Mouse (Mus musculus) left cerebral cortex, postnatal 14 days (tissue): ENCODE results near the gene H3f3b. TPM values are rescaled to one million over a fixed set of nuclear protein-coding genes. Genes with fewer than 3 reads are reported as not detected.
A peak's percentile ranks its signal among the peaks of the same experiment; 100 is the strongest.

Source experiments
- DNase-seq, 2 experiments: peaks; one replicate each; pipeline ENCODE4 v3.0.0; 2021 to 2022; ENCODE audit warnings: low spot score in 2 of 2, mixed read lengths in 1 of 2
- intact Hi-C: fragments of 180-260 bp; cut with DNase I; formaldehyde crosslinking; loops from one replicate; pipeline ENCODE4 v1.15.1; 2025
- total RNA-seq, 2 experiments: library from RNA; stranded (reverse); gene quantifications; 2 replicates each; pipeline ENCODE4 v1.2.3; 2021

H3f3b gene
- total RNA-seq, 2 experiments from 2014 or later = 254 to 295 TPM

DNA sequence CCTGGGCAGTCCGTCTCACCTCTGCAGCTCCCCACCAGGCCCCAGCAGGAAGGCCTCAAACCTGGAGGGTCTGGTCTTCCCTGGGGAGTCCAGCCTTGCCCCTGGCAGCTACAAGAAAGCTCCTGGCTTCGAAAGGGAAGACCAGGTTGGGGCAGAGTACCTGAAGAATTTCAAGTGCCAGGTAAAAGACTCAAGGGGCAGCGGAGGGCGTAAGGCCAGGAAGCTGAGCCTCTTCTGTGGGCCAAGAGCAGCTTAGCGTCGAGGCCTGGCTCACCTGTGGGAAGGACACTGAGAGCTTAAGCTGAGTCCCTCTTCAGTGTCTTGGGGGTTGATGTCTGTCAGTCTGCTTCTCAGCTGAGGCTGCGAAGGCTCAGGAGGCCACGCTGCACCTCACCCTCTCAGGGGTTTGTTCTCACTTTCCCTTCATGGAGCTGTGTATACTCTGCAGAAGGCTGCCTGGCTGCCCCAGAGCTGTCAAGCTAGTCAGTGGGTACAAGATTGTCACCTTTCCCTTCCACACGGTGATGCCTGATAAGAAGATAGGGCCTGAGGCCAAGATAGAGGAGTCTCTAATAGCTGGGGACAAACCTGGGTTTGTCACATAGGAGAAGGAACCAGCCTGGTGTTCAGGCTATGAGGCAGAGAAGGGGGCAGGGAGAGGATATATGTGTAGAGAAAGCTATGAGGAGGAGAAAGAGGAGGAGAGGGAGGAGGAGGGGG is 25.9 kb upstream of the H3f3b start:
- intact Hi-C loops = no loop called here
- no peak for DNase-seq

- intact Hi-C loops = no loop called here
- DNase-seq = no peak
Observed at GRCm38 (mm10) chr11:116050196-116050595, 22.4 kb upstream of the H3f3b start.

- no peak for DNase-seq
- intact Hi-C loops = no loop called here
Observed at GRCm38 (mm10) chr11:116049610-116050009, 21.8 kb upstream of the H3f3b start.

GRCm38 (mm10) chr11:116045173-116045572 is 17.4 kb upstream of the H3f3b start:
- intact Hi-C loops = no loop called here
- no peak for DNase-seq

GRCm38 (mm10) chr11:116043286-116043685 is 15.5 kb upstream of the H3f3b start:
- DNase-seq = no peak
- intact Hi-C loops = no loop called here

- intact Hi-C loops = no loop called here
- no peak for DNase-seq
Observed at GRCm38 (mm10) chr11:116042372-116043138, 14.8 kb upstream of the H3f3b start.

GRCm38 (mm10) chr11:116041833-116042232 is 14.1 kb upstream of the H3f3b start:
- no peak for DNase-seq
- intact Hi-C loops = no loop called here

DNA sequence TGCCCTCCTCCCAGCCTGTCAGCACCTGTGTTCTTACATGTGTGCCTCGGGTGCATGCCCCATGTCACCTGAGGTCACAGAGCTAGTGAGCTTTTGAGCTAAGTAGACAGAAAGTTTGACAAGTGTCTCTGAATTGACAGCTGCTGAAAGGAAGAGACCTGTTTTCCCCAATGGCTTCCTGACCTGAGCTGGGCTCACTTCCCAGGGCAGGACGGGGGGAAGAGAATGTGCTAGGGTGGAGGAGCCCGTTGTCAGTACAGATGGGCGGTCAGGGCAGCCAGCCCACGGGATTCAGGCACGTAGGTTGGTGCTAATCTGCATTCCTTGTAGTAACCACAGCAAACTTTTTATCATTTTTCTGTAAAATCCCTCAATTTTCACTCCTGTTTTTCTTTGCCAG is 12.8 kb upstream of the H3f3b start:
- intact Hi-C loops = no loop called here
- no peak for DNase-seq

GRCm38 (mm10) chr11:116037826-116038225 is 10.1 kb upstream of the H3f3b start:
- intact Hi-C loops = no loop called here
- DNase-seq = no peak

- no peak for DNase-seq
- intact Hi-C loops = no loop called here
Observed at GRCm38 (mm10) chr11:116036671-116037070, 8.9 kb upstream of the H3f3b start.

- no peak for DNase-seq
- intact Hi-C loops = loop anchor here (5.0 kb wide), 1 partner anchor 53 kb away; the partner anchor contains the start of gene Wbp2
Observed at GRCm38 (mm10) chr11:116034584-116034983, 6.8 kb upstream of the H3f3b start.

DNA sequence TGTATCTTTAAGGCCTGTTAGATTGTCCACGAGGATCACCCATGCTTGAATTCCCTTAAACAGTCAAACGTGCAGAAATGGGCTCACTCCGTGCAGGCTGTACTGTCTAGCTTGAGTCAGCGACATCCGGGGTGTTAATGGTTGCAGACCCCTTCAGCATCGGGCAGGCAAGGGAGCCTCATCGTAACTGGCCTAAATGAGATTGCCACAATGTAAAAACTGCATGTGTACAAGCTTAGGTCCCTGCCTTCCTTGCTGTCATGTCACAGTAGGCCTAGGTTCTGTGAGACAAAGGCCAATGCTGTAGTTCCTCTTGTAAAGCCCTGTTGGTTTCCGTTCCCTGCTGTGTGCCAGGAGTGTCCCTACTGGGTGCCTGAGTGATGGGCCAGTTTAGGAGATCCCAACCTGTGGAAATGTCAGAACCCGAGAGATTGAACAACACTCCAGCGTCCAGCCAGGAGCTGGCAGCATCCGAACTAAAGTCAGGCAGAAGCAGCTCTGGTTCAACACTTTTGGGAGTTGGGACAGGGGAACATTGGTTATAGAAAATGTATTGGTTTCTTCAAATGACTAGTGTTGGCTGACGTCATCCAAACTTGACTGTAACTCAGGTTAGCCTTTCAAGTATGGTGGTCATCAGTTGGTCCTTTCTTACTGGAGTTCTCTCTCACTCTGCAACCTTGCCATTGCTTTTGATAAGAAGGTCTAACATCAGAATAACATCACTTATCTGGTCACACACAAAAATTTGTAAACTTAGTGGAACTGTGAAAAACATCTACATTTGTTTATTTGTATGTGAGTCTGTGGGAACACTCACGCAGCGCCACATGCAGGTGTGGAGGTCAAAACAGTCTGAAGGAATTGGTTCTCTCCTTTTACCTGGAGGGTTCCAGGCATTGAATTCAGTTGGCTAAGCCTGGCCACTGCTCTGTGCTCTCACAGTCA is 3.4 kb upstream of the H3f3b start:
- peak in 1 of 2 experiments; percentile 62 for DNase-seq
- intact Hi-C loops = loop anchor here (5.0 kb wide), 1 partner anchor 56 kb away; the partner anchor contains the start of gene Wbp2

- peak; percentile 98 to 99 for DNase-seq
- intact Hi-C loops = loop anchor here (5.0 kb wide), 1 partner anchor 57 kb away; the partner anchor contains the start of gene Wbp2
Observed at GRCm38 (mm10) chr11:116030088-116030897, 2.5 kb upstream of the H3f3b start, which contains the start of gene Unk. Gene Unk (plus strand): TSS chr11:116030322.

GRCm38 (mm10) chr11:116029086-116029865 is 1.5 kb upstream of the H3f3b start:
- DNase-seq = no peak
- intact Hi-C loops = no loop called here

GRCm38 (mm10) chr11:116028177-116028865 is 559 bp upstream of the H3f3b start:
- no peak for DNase-seq
- intact Hi-C loops = no loop called here

- intact Hi-C loops = no loop called here
- no peak for DNase-seq
Observed at GRCm38 (mm10) chr11:116025056-116025845, 2.5 kb downstream of the H3f3b start.
